Mouse (Mus musculus) stomach, postnatal 0 days (tissue): ENCODE results near the gene Gdf9. TPM values are rescaled to one million over a fixed set of nuclear protein-coding genes. Genes with fewer than 3 reads are reported as not detected.

Experiments used
- ATAC-seq: fragments of 200-750 bp; cut with Nextera tagmentation; 2 replicates; pipeline ENCODE4 v1.8.0; 2017; ENCODE audit not compliant: low FRiP score, low TSS enrichment
- DNase-seq: peaks from one replicate; pipeline ENCODE4 v3.0.0-alpha.2; 2016; ENCODE audit warnings: low spot score
- H3K27ac ChIP-seq: fragments of 300-500 bp; sonication (generic); replicated peaks from 2 replicates; pipeline ENCODE4 v1.5.1; 2014; ENCODE audit warnings: mild to moderate bottlenecking, control low read depth
- H3K27me3 ChIP-seq: fragments of 300-500 bp; sonication (generic); 2 replicates; pipeline ENCODE4 v1.6.1; 2014; ENCODE audit warnings: low read length; ENCODE audit not compliant: control insufficient read depth, insufficient read depth
- H3K36me3 ChIP-seq: fragments of 300-500 bp; sonication (generic); 2 replicates; pipeline ENCODE4 v1.6.1; 2014; ENCODE audit warnings: low read length, mixed read lengths; ENCODE audit not compliant: control insufficient read depth, insufficient read depth
- H3K4me1 ChIP-seq: fragments of 300-500 bp; sonication (generic); replicated peaks from 2 replicates; pipeline ENCODE4 v1.6.1; 2014; ENCODE audit warnings: antibody characterized with exemption; ENCODE audit not compliant: control insufficient read depth, insufficient read depth
- H3K4me2 ChIP-seq: fragments of 300-500 bp; sonication (generic); replicated peaks from 2 replicates; pipeline ENCODE4 v1.6.1; 2014; ENCODE audit warnings: low read depth, mild to moderate bottlenecking, control low read depth, moderate library complexity
- H3K4me3 ChIP-seq: fragments of 300-500 bp; sonication (generic); 2 replicates; pipeline ENCODE4 v1.5.1; 2014; ENCODE audit warnings: low read depth, low read length, control low read depth
- H3K9ac ChIP-seq: fragments of 300-500 bp; sonication (generic); 2 replicates; pipeline ENCODE4 v1.6.1; 2014; ENCODE audit warnings: mild to moderate bottlenecking, low read length, control low read depth, mixed read lengths
- H3K9me3 ChIP-seq: fragments of 300-500 bp; sonication (generic); 2 replicates; pipeline ENCODE4 v1.6.1; 2016; ENCODE audit warnings: low read length; ENCODE audit not compliant: control insufficient read depth
- CTCF ChIP-seq: IDR thresholded peaks from 2 replicates; pipeline ENCODE4 v1.5.1; 2016; ENCODE audit warnings: antibody characterized with exemption, low read depth, mild to moderate bottlenecking, moderate library complexity
- EP300 ChIP-seq: optimal IDR thresholded peaks from 2 replicates; pipeline ENCODE3; 2016; ENCODE audit warnings: antibody characterized with exemption
- WGBS: fragments of 180-500 bp; shearing (Covaris S2); extraction: QIAGEN DNeasy Blood & Tissue Kit; methylation state at CpG from one replicate; pipeline ENCODE4 v1.1.7; 2014; 5-methylcytosine and 5-hydroxymethylcytosine counted together
- polyA plus RNA-seq: library from polyadenylated mRNA; unstranded; fragments of >200 nt; fragmentation: Nextera tagmentation; extraction: Ambion mirVana; gene quantifications from 2 replicates; pipeline ENCODE4 v1.2.1, GENCODE M21; 2015

Gdf9 gene
- polyA plus RNA-seq, 1 experiment from 2014 or later: 0.78 TPM

GRCm38 (mm10) chr11:53475620-53476019 lies 44.8 kb downstream of the Gdf9 start:
- ATAC-seq (no peak), DNase-seq (no peak)
- H3K9me3 ChIP-seq: no peaks in the 10 kb centered on the region
- H3K36me3 ChIP-seq: no peaks in the 10 kb centered on the region
- no peaks in the 10 kb centered on the region for H3K4me1 ChIP-seq
- H3K27ac ChIP-seq: no peak overlapping the region
- WGBS: 29% methylated on average over 8 of the region's 8 CpGs
- no peak overlapping the region for H3K4me2 ChIP-seq
- TF ChIP-seq CTCF (no peak), EP300 (no peak)
- H3K9ac ChIP-seq: no peak overlapping the region
- no peak overlapping the region for H3K4me3 ChIP-seq
- peaks cover 17% of the 10 kb centered on the region for H3K27me3 ChIP-seq

GRCm38 (mm10) chr11:53477833-53478232 lies 47.0 kb downstream of the Gdf9 start:
- Histone ChIP-seq H3K4me1 (no peaks in the 10 kb centered on the region), H3K27me3 (peaks cover 17% of the 10 kb centered on the region), H3K36me3 (no peaks in the 10 kb centered on the region), H3K9ac (no peak overlapping the region), H3K4me2 (no peak overlapping the region), H3K27ac (no peak overlapping the region), H3K9me3 (no peaks in the 10 kb centered on the region), H3K4me3 (no peak overlapping the region)
- 55% methylated on average over 7 of the region's 7 CpGs for WGBS
- no peak for ATAC-seq
- TF ChIP-seq CTCF (no peak), EP300 (no peak)
- DNase-seq: no peak

- H3K9me3 ChIP-seq: no peaks in the 10 kb centered on the region
- ATAC-seq (0 out of 2 replicates have a peak, but pooled peaks have one; percentile 29), DNase-seq (no peak)
- H3K4me1 ChIP-seq: no peaks in the 10 kb centered on the region
- no peaks in the 10 kb centered on the region for H3K36me3 ChIP-seq
- H3K4me2 ChIP-seq: peak overlapping the region; percentile 76
- H3K4me3 ChIP-seq: peak overlapping the region; percentile 47
- H3K9ac ChIP-seq: peak overlapping the region; percentile 18; the same call in 1 of the 2 replicates
- WGBS: 6% methylated on average over 79 of the region's 79 CpGs
- H3K27ac ChIP-seq: no peak overlapping the region
- TF ChIP-seq EP300: no peak
- TF ChIP-seq CTCF: no peak
- peaks cover 17% of the 10 kb centered on the region for H3K27me3 ChIP-seq
These were observed 47.8 kb downstream of the Gdf9 start for GRCm38 (mm10) chr11:53478383-53479170.

GRCm38 (mm10) chr11:53479171-53479782 lies 48.5 kb downstream of the Gdf9 start:
- 2% methylated on average over 62 of the region's 62 CpGs for WGBS
- TF ChIP-seq CTCF (no peak), EP300 (no peak)
- H3K4me1 ChIP-seq: no peaks in the 10 kb centered on the region

GRCm38 (mm10) chr11:53479783-53480301 lies 49.0 kb downstream of the Gdf9 start, which contains the start of the genes Gm9945 and Sowaha:
Gene Gm9945, plus strand, starts transcription at chr11:53480166.
Gene Sowaha, minus strand, starts transcription at chr11:53480274.
- Histone ChIP-seq H3K4me3 (peak within 1 kb of the TSS; percentile 47), H3K27ac (no peak within 1 kb of the TSS), H3K36me3 (no peaks in the 10 kb centered on the region), H3K27me3 (peaks cover 15% of the 10 kb centered on the region), H3K9me3 (no peaks in the 10 kb centered on the region), H3K4me1 (no peaks in the 10 kb centered on the region), H3K9ac (peak within 1 kb of the TSS; percentile 51), H3K4me2 (peak within 1 kb of the TSS; percentile 76)
- peak; percentile 42 for TF ChIP-seq CTCF
- no peak for TF ChIP-seq EP300
- 4% methylated on average over 37 of the region's 40 CpGs for WGBS
- DNase-seq (peak; percentile 68), ATAC-seq (peak; percentile 61)

More at GRCm38 (mm10) chr11:53479171-53479782, 48.5 kb downstream of the Gdf9 start:
- DNase-seq (no peak), ATAC-seq (0 out of 2 replicates have a peak, but pooled peaks have one; percentile 27)
- Histone ChIP-seq H3K27me3 (peaks cover 17% of the 10 kb centered on the region), H3K9ac (peak overlapping the region; percentile 51), H3K4me2 (peak overlapping the region; percentile 76), H3K36me3 (no peaks in the 10 kb centered on the region), H3K4me3 (peak overlapping the region; percentile 47), H3K27ac (no peak overlapping the region), H3K9me3 (no peaks in the 10 kb centered on the region)
